Mouse (Mus musculus) gastrocnemius, postnatal 4 days (tissue): ENCODE measurements at regions not wholly inside any gene's neighbourhood (a gene's known extent, or its start where the extent isn't known, plus 50 kb on each side); places are given as distances from the start of the nearest gene placed in this dataset.

Experiments
- DNase-seq, 2 experiments: peaks; one replicate each; pipeline ENCODE4 v3.0.0; 2021 to 2022; ENCODE audit warnings: low spot score in 2 of 2, mixed read lengths in 2 of 2

GRCm38 (mm10) chr12:25358846-25359525 is 262.0 kb upstream of the Id2 start:
- DNase-seq = no peak

- DNase-seq = no peak
Measured at GRCm38 (mm10) chr12:25356774-25357173, 259.8 kb upstream of the Id2 start.

GRCm38 (mm10) chr12:25355217-25355616 is 258.3 kb upstream of the Id2 start:
- DNase-seq = no peak

GRCm38 (mm10) chr12:25353402-25353896 is 256.5 kb upstream of the Id2 start:
- DNase-seq = no peak

GRCm38 (mm10) chr12:25352160-25352559 is 255.2 kb upstream of the Id2 start:
- no peak for DNase-seq

- DNase-seq = no peak
Measured at GRCm38 (mm10) chr12:25344354-25344753, 247.4 kb upstream of the Id2 start.

GRCm38 (mm10) chr12:25338771-25339170 is 241.8 kb upstream of the Id2 start:
- no peak for DNase-seq

- DNase-seq = no peak
Measured at GRCm38 (mm10) chr12:25335930-25336329, 239.0 kb upstream of the Id2 start.

GRCm38 (mm10) chr12:25335069-25335468 is 238.1 kb upstream of the Id2 start:
- DNase-seq = no peak

- no peak for DNase-seq
Measured at GRCm38 (mm10) chr12:25332384-25333035, 235.6 kb upstream of the Id2 start.

GRCm38 (mm10) chr12:25330004-25330708 is 233.2 kb upstream of the Id2 start:
- no peak for DNase-seq

- no peak for DNase-seq
Measured at GRCm38 (mm10) chr12:25325901-25326300, 229.0 kb upstream of the Id2 start.

GRCm38 (mm10) chr12:25323171-25323570 is 226.2 kb upstream of the Id2 start:
- DNase-seq = no peak

- DNase-seq = no peak
Measured at GRCm38 (mm10) chr12:25320262-25320767, 223.4 kb upstream of the Id2 start.

GRCm38 (mm10) chr12:25319846-25320245 is 222.9 kb upstream of the Id2 start:
- DNase-seq = no peak

- DNase-seq = no peak
Measured at GRCm38 (mm10) chr12:25318072-25318671, 221.2 kb upstream of the Id2 start.

- DNase-seq = no peak
Measured at GRCm38 (mm10) chr12:25315969-25316368, 219.0 kb upstream of the Id2 start.

GRCm38 (mm10) chr12:25313212-25313611 is 216.3 kb upstream of the Id2 start:
- DNase-seq = no peak

- no peak for DNase-seq
Measured at GRCm38 (mm10) chr12:25312390-25312789, 215.4 kb upstream of the Id2 start.

- DNase-seq = no peak
Measured at GRCm38 (mm10) chr12:25311728-25312127, 214.8 kb upstream of the Id2 start.

GRCm38 (mm10) chr12:25310293-25310946 is 213.5 kb upstream of the Id2 start:
- no peak for DNase-seq
